Mouse (Mus musculus) NIH3T3 (cell line): ENCODE measurements around the gene 6430628N08Rik.

Experiments used
- DNase-seq: peaks from one replicate; pipeline ENCODE4 v3.0.0-alpha.2; 2012; ENCODE audit warnings: low read depth

6430628N08Rik gene

GRCm38 (mm10) chr4:115939295-115940102, 49.0 kb downstream of the 6430628N08Rik start, which contains the start of gene Dmbx1:
TSS of gene Dmbx1 (minus strand) at chr4:115939926.
- no peak for DNase-seq

- DNase-seq: no peak
Observed at GRCm38 (mm10) chr4:115940681-115941080, 50.2 kb downstream of the 6430628N08Rik start.

GRCm38 (mm10) chr4:115941242-115941820, 50.9 kb downstream of the 6430628N08Rik start:
- DNase-seq: no peak

GRCm38 (mm10) chr4:115943669-115944314, 53.3 kb downstream of the 6430628N08Rik start:
- no peak for DNase-seq
